Mouse (Mus musculus): ENCODE results near the gene Cdk19. TPM values are rescaled to one million over a fixed set of nuclear protein-coding genes. Genes with fewer than 3 reads are reported as not detected.

The Cdk19 gene
- total RNA-seq, 1 experiment from 2014 or later = 65.2 TPM

Other genes with a start within 250 kb of the Cdk19 start
- 21.4 and 23.9 TPM in 2 replicates for gene Slc16a10, start 197.3 kb upstream of the Cdk19 start, total RNA-seq (2017)
- gene Rpf2, start 92.5 kb upstream of the Cdk19 start, total RNA-seq (2017) = 231 and 281 TPM in 2 replicates
- gene Gtf3c6, start 81.5 kb upstream of the Cdk19 start, total RNA-seq (2017) = 181 and 258 TPM in 2 replicates
- gene Amd1, start 37.4 kb upstream of the Cdk19 start, total RNA-seq (2017) = 202 and 215 TPM in 2 replicates
- gene Slc22a16, start 230.8 kb downstream of the Cdk19 start, total RNA-seq (2017) = not detected in 2 replicates